In genomic region chr4:91071263-91071662, GRCm38 (mm10) we compare ENCODE assay signal across 12 mouse cellular contexts.
"Had no signal": no experiment of that assay in that cellular context is flagged by ENCODE, and none has a peak within 500 bp of the region (broad histone marks: within the 10 kb centered on the region; RNA-seq: fewer than 3 reads in every experiment).

No protein-coding gene starts in this region.

- DNase-seq: retina, postnatal 1 day; right cerebral cortex, adult 18-20 months; right cerebral cortex, postnatal 14 days; right cerebral cortex, postnatal 25 days; right cerebral cortex, postnatal 4 days; spleen, adult 18-20 months; thymus, adult 18-20 months; thymus, adult 2 months; thymus, postnatal 14 days; thymus, postnatal 25 days; thymus, postnatal 36 days; thymus, postnatal 4 days had no signal
